Comparison of ENCODE assay signal across 8 mouse cellular contexts in the genomic region with DNA sequence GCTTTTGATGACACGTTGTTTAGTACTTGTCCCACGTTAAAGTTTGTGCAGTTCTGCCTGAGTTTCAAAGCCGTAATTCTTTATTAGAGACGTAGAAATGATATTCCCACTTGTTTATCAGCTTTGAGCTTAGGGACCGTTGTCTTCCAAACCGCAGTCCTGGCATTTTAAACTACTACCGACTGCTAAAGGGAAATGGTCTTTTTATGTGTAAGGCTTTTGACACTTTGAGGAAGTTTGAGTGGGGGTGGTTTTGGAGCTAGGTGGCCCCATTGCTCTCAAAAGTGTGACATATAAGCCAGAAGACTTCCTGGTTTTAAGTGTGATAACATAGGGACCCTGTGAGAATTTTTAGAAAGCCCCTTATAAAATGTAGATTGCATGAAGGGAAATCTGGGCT. TPM values are rescaled to one million over a fixed set of nuclear protein-coding genes. Genes with fewer than 3 reads are reported as not detected.
A peak's percentile ranks its signal among the peaks of the same experiment; 100 is the strongest.
DNase-seq lines count a peak whose midpoint lies in the region; ATAC-seq lines count a peak whose summit lies in the region.

No protein-coding gene starts in this region.

- DNase-seq in kidney, adult 9 months = peak; percentile 18
- DNase-seq in kidney, adult 11 months = no peak
- no peak for DNase-seq in embryonic facial prominence, embryonic 14.5 days (ENCODE audit: low spot score)
- no peak for DNase-seq in midbrain, embryonic 10.5 days (ENCODE audit: low spot score)
- peak; percentile 19 to 28 for DNase-seq in thymus, postnatal 10 days (ENCODE audit: low spot score in 2 of 2)
- no peak for DNase-seq in embryo, embryonic 9.5 days (ENCODE audit: extremely low spot score)
- DNase-seq in embryo, embryonic 10.5 days (ENCODE audit: low spot score) = no peak

- 0 out of 2 replicates have a peak overlapping the region, but pooled peaks have one; percentile 81 for H3K27ac ChIP-seq in embryonic facial prominence, embryonic 14.5 days (replicated peaks; ENCODE audit: low read depth, low read length)
- no peak overlapping the region for H3K27ac ChIP-seq in intestine, embryonic 15.5 days
- H3K27ac ChIP-seq in midbrain, embryonic 10.5 days (replicated peaks) = no peak overlapping the region

- ATAC-seq in embryonic facial prominence, embryonic 14.5 days (ENCODE audit: low read depth) = no peak
- ATAC-seq in intestine, embryonic 15.5 days = no peak

- peaks cover 20% of the 10 kb centered on the region for H3K36me3 ChIP-seq in embryonic facial prominence, embryonic 14.5 days (ENCODE audit: control insufficient read depth, insufficient read depth, low read length)
- 0 out of 2 replicates have a peak, but pooled peaks cover 2% of the 10 kb centered on the region for H3K36me3 ChIP-seq in intestine, embryonic 15.5 days
- H3K36me3 ChIP-seq in midbrain, embryonic 10.5 days = peaks cover 29% of the 10 kb centered on the region

- peak overlapping the region; percentile 80 for H3K4me3 ChIP-seq in embryonic facial prominence, embryonic 14.5 days (ENCODE audit: low read depth, low read length)
- H3K4me3 ChIP-seq in intestine, embryonic 15.5 days (replicated peaks) = peak overlapping the region; percentile 86
- H3K4me3 ChIP-seq in midbrain, embryonic 10.5 days = peak overlapping the region; percentile 85

- peak overlapping the region; percentile 93 for H3K4me2 ChIP-seq in embryonic facial prominence, embryonic 14.5 days (ENCODE audit: low read depth, low read length)
- H3K4me2 ChIP-seq in intestine, embryonic 15.5 days (replicated peaks) = peak overlapping the region; percentile 72

- H3K9me3 ChIP-seq in embryonic facial prominence, embryonic 14.5 days (ENCODE audit: control insufficient read depth, low read length) = no peaks in the 10 kb centered on the region
- H3K9me3 ChIP-seq in intestine, embryonic 15.5 days = no peaks in the 10 kb centered on the region
- H3K9me3 ChIP-seq in midbrain, embryonic 10.5 days (replicated peaks) = no peaks in the 10 kb centered on the region

- peak overlapping the region; percentile 89 for H3K9ac ChIP-seq in embryonic facial prominence, embryonic 14.5 days (ENCODE audit: low read depth, low read length)
- H3K9ac ChIP-seq in intestine, embryonic 15.5 days = peak overlapping the region; percentile 84

- peaks cover 21% of the 10 kb centered on the region for H3K4me1 ChIP-seq in embryonic facial prominence, embryonic 14.5 days (ENCODE audit: control insufficient read depth, insufficient read depth, low read length)
- H3K4me1 ChIP-seq in intestine, embryonic 15.5 days (replicated peaks) = 0 out of 2 replicates have a peak, but pooled peaks cover 9% of the 10 kb centered on the region
- peaks cover 28% of the 10 kb centered on the region for H3K4me1 ChIP-seq in midbrain, embryonic 10.5 days

- 14% methylated on average over 7 of the region's 7 CpGs for WGBS in embryonic facial prominence, embryonic 14.5 days
- 10% methylated on average over 7 of the region's 7 CpGs for WGBS in intestine, embryonic 15.5 days
- WGBS in midbrain, embryonic 10.5 days = 31% methylated on average over 7 of the region's 7 CpGs

- H3K27me3 ChIP-seq in embryonic facial prominence, embryonic 14.5 days (replicated peaks; ENCODE audit: control insufficient read depth, insufficient read depth, low read length) = no peaks in the 10 kb centered on the region
- no peaks in the 10 kb centered on the region for H3K27me3 ChIP-seq in intestine, embryonic 15.5 days (replicated peaks)
- no peaks in the 10 kb centered on the region for H3K27me3 ChIP-seq in midbrain, embryonic 10.5 days (ENCODE audit: low read depth, poor library complexity, severe bottlenecking)

RNA-seq across cellular contexts. Expression of a gene that starts 0.9 kb away (rescaled TPM):
- 14.8 and 14.9 TPM in 2 replicates for polyA plus RNA-seq in embryonic facial prominence, embryonic 14.5 days (2014; fragmentation: Nextera tagmentation; extraction: Ambion mirVana)
- 10.7 and 11.5 TPM in 2 replicates for polyA plus RNA-seq in intestine, embryonic 15.5 days (2015; fragmentation: Nextera tagmentation; extraction: Ambion mirVana)
- polyA plus RNA-seq in midbrain, embryonic 10.5 days (2016; fragmentation: Nextera tagmentation; extraction: Ambion mirVana) = 18.2 and 20.1 TPM in 2 replicates

Comparison
In these comparisons a context has a peak if more than half of its experiments do, and no peak if none do; other contexts are left out.
1. DNase-seq: peak in kidney, adult 9 months (single experiment) and thymus, postnatal 10 days (2 of 2); none in kidney, adult 11 months (single experiment), embryonic facial prominence, embryonic 14.5 days (single experiment), midbrain, embryonic 10.5 days (single experiment), embryo, embryonic 9.5 days (single experiment) and embryo, embryonic 10.5 days (single experiment).
2. Peak in every context shown above with its lines, with median percentiles within 50 percentile points of each other: H3K4me3 ChIP-seq.